Mouse (Mus musculus): ENCODE results near the gene 6430628N08Rik. TPM values are rescaled to one million over a fixed set of nuclear protein-coding genes. Genes with fewer than 3 reads are reported as not detected.
A peak's percentile ranks its signal among the peaks of the same experiment; 100 is the strongest.

6430628N08Rik gene
- not detected in 2 replicates for polyA plus RNA-seq (2015; fragmentation: Nextera tagmentation; extraction: Ambion mirVana)

GRCm38 (mm10) chr4:115890553-115890952 is at the start of gene 6430628N08Rik:
TSS of gene 6430628N08Rik (plus strand) at chr4:115890665.
- Histone ChIP-seq H3K4me1 (replicated peaks) (no peaks in the 10 kb centered on the region), H3K9me3 (replicated peaks) (no peaks in the 10 kb centered on the region), H3K36me3 (replicated peaks) (no peaks in the 10 kb centered on the region), H3K27me3 (peaks cover 80% of the 10 kb centered on the region), H3K4me2 (peak within 1 kb of the TSS; percentile 25), H3K9ac (no peak within 1 kb of the TSS), H3K4me3 (replicated peaks) (no peak within 1 kb of the TSS), H3K27ac (replicated peaks) (no peak within 1 kb of the TSS)
- 4% methylated on average over 31 of the region's 31 CpGs for WGBS (ENCODE audit: insufficient replicate concordance)
- ATAC-seq (ENCODE audit: insufficient read depth) = no peak

- Histone ChIP-seq H3K27ac (replicated peaks) (no peak overlapping the region; the same call in 1 of the 2 replicates), H3K4me1 (replicated peaks) (peaks cover 65% of the 10 kb centered on the region), H3K27me3 (no peaks in the 10 kb centered on the region), H3K9ac (peak overlapping the region; percentile 27; the same call in 1 of the 2 replicates), H3K4me2 (peak overlapping the region; percentile 81), H3K4me3 (replicated peaks) (peak overlapping the region; percentile 85), H3K36me3 (replicated peaks) (peaks cover 38% of the 10 kb centered on the region), H3K9me3 (replicated peaks) (no peaks in the 10 kb centered on the region)
- no peak for ATAC-seq (ENCODE audit: insufficient read depth)
- 83% methylated on average over 4 of the region's 4 CpGs for WGBS (ENCODE audit: insufficient replicate concordance)
These were observed 49.6 kb upstream of the 6430628N08Rik start for GRCm38 (mm10) chr4:115840842-115841241.

GRCm38 (mm10) chr4:115846656-115847055 is 43.8 kb upstream of the 6430628N08Rik start:
- H3K9ac ChIP-seq = no peak overlapping the region
- WGBS (ENCODE audit: insufficient replicate concordance) = 57% methylated on average over 2 of the region's 2 CpGs

GRCm38 (mm10) chr4:115847377-115847776 is 43.1 kb upstream of the 6430628N08Rik start:
- peak overlapping the region; percentile 73 for H3K4me2 ChIP-seq
- peak overlapping the region; percentile 60 for H3K9ac ChIP-seq
- 19% methylated on average over 5 of the region's 5 CpGs for WGBS (ENCODE audit: insufficient replicate concordance)
- no peaks in the 10 kb centered on the region for H3K27me3 ChIP-seq
- H3K4me1 ChIP-seq (replicated peaks) = peaks cover 87% of the 10 kb centered on the region
- H3K9me3 ChIP-seq (replicated peaks) = no peaks in the 10 kb centered on the region
- peak overlapping the region; percentile 97 for H3K27ac ChIP-seq (replicated peaks)
- 0 out of 2 replicates have a peak overlapping the region, but pooled peaks have one; percentile 9 for H3K4me3 ChIP-seq (replicated peaks)
- peaks cover 66% of the 10 kb centered on the region for H3K36me3 ChIP-seq (replicated peaks)
- ATAC-seq (ENCODE audit: insufficient read depth) = no peak

More at GRCm38 (mm10) chr4:115846656-115847055, 43.8 kb upstream of the 6430628N08Rik start:
- Histone ChIP-seq H3K27me3 (no peaks in the 10 kb centered on the region), H3K9me3 (replicated peaks) (no peaks in the 10 kb centered on the region), H3K4me3 (replicated peaks) (no peak overlapping the region), H3K36me3 (replicated peaks) (peaks cover 66% of the 10 kb centered on the region), H3K4me1 (replicated peaks) (peaks cover 84% of the 10 kb centered on the region), H3K4me2 (0 out of 2 replicates have a peak overlapping the region, but pooled peaks have one; percentile 11), H3K27ac (replicated peaks) (peak overlapping the region; percentile 97)
- no peak for ATAC-seq (ENCODE audit: insufficient read depth)

GRCm38 (mm10) chr4:115848083-115848482 is 42.4 kb upstream of the 6430628N08Rik start:
- peak overlapping the region; percentile 9; the same call in 1 of the 2 replicates for H3K4me3 ChIP-seq (replicated peaks)

GRCm38 (mm10) chr4:115848990-115849677 is 41.3 kb upstream of the 6430628N08Rik start:
- H3K4me3 ChIP-seq (replicated peaks) = peak overlapping the region; percentile 39
- peak overlapping the region; percentile 73 for H3K4me2 ChIP-seq
- no peaks in the 10 kb centered on the region for H3K9me3 ChIP-seq (replicated peaks)
- H3K27me3 ChIP-seq = no peaks in the 10 kb centered on the region
- peak overlapping the region; percentile 97 for H3K27ac ChIP-seq (replicated peaks)
- peaks cover 70% of the 10 kb centered on the region for H3K36me3 ChIP-seq (replicated peaks)
- peak overlapping the region; percentile 60 for H3K9ac ChIP-seq
- ATAC-seq (ENCODE audit: insufficient read depth) = peak; percentile 99
- WGBS (ENCODE audit: insufficient replicate concordance) = 9% methylated on average over 8 of the region's 8 CpGs
- peaks cover 79% of the 10 kb centered on the region for H3K4me1 ChIP-seq (replicated peaks)

More at GRCm38 (mm10) chr4:115848083-115848482, 42.4 kb upstream of the 6430628N08Rik start:
- WGBS (ENCODE audit: insufficient replicate concordance) = 21% methylated on average over 1 of the region's 1 CpGs
- peaks cover 84% of the 10 kb centered on the region for H3K4me1 ChIP-seq (replicated peaks)
- H3K27ac ChIP-seq (replicated peaks) = peak overlapping the region; percentile 97
- peak overlapping the region; percentile 60; the same call in 1 of the 2 replicates for H3K9ac ChIP-seq
- H3K27me3 ChIP-seq = no peaks in the 10 kb centered on the region
- peak overlapping the region; percentile 73 for H3K4me2 ChIP-seq
- H3K36me3 ChIP-seq (replicated peaks) = peaks cover 69% of the 10 kb centered on the region
- ATAC-seq (ENCODE audit: insufficient read depth) = peak; percentile 5; the same call in 1 of the 2 replicates
- H3K9me3 ChIP-seq (replicated peaks) = no peaks in the 10 kb centered on the region

GRCm38 (mm10) chr4:115850111-115850510 is 40.4 kb upstream of the 6430628N08Rik start:
- peak overlapping the region; percentile 73 for H3K4me2 ChIP-seq
- ATAC-seq (ENCODE audit: insufficient read depth) = 0 out of 2 replicates have a peak, but pooled peaks have one; percentile 11
- H3K27me3 ChIP-seq = no peaks in the 10 kb centered on the region
- H3K27ac ChIP-seq (replicated peaks) = peak overlapping the region; percentile 97
- peaks cover 73% of the 10 kb centered on the region for H3K36me3 ChIP-seq (replicated peaks)
- H3K9ac ChIP-seq = peak overlapping the region; percentile 60; the same call in 1 of the 2 replicates
- 39% methylated on average over 2 of the region's 2 CpGs for WGBS (ENCODE audit: insufficient replicate concordance)
- H3K4me1 ChIP-seq (replicated peaks) = peaks cover 84% of the 10 kb centered on the region
- H3K9me3 ChIP-seq (replicated peaks) = no peaks in the 10 kb centered on the region
- H3K4me3 ChIP-seq (replicated peaks) = peak overlapping the region; percentile 39; the same call in 1 of the 2 replicates

- Histone ChIP-seq H3K9me3 (replicated peaks) (no peaks in the 10 kb centered on the region), H3K27me3 (no peaks in the 10 kb centered on the region), H3K4me3 (replicated peaks) (no peak overlapping the region), H3K9ac (no peak overlapping the region), H3K27ac (replicated peaks) (peak overlapping the region; percentile 97), H3K4me1 (replicated peaks) (peaks cover 84% of the 10 kb centered on the region), H3K36me3 (replicated peaks) (peaks cover 78% of the 10 kb centered on the region), H3K4me2 (0 out of 2 replicates have a peak overlapping the region, but pooled peaks have one; percentile 73)
- 70% methylated on average over 2 of the region's 2 CpGs for WGBS (ENCODE audit: insufficient replicate concordance)
- no peak for ATAC-seq (ENCODE audit: insufficient read depth)
These were observed 39.8 kb upstream of the 6430628N08Rik start for GRCm38 (mm10) chr4:115850631-115851030.

- H3K4me1 ChIP-seq (replicated peaks) = peaks cover 84% of the 10 kb centered on the region
- H3K4me3 ChIP-seq (replicated peaks) = no peak overlapping the region
- H3K27me3 ChIP-seq = no peaks in the 10 kb centered on the region
- WGBS (ENCODE audit: insufficient replicate concordance) = 85% methylated on average over 6 of the region's 6 CpGs
- no peak for ATAC-seq (ENCODE audit: insufficient read depth)
- H3K36me3 ChIP-seq (replicated peaks) = peaks cover 84% of the 10 kb centered on the region
- H3K27ac ChIP-seq (replicated peaks) = no peak overlapping the region
- no peak overlapping the region for H3K4me2 ChIP-seq
- H3K9me3 ChIP-seq (replicated peaks) = no peaks in the 10 kb centered on the region
- no peak overlapping the region for H3K9ac ChIP-seq
These were observed 38.9 kb upstream of the 6430628N08Rik start for GRCm38 (mm10) chr4:115851569-115851968.

GRCm38 (mm10) chr4:115855100-115855499 is 35.4 kb upstream of the 6430628N08Rik start:
- no peak overlapping the region for H3K4me3 ChIP-seq (replicated peaks)
- no peaks in the 10 kb centered on the region for H3K9me3 ChIP-seq (replicated peaks)
- peak overlapping the region; percentile 90 for H3K27ac ChIP-seq (replicated peaks)
- 14% methylated on average over 6 of the region's 6 CpGs for WGBS (ENCODE audit: insufficient replicate concordance)
- H3K4me2 ChIP-seq = peak overlapping the region; percentile 60
- peaks cover 80% of the 10 kb centered on the region for H3K4me1 ChIP-seq (replicated peaks)
- H3K9ac ChIP-seq = peak overlapping the region; percentile 37; the same call in 1 of the 2 replicates
- peaks cover 94% of the 10 kb centered on the region for H3K36me3 ChIP-seq (replicated peaks)
- ATAC-seq (ENCODE audit: insufficient read depth) = no peak
- no peaks in the 10 kb centered on the region for H3K27me3 ChIP-seq

GRCm38 (mm10) chr4:115855609-115856008 is 34.9 kb upstream of the 6430628N08Rik start:
- Histone ChIP-seq H3K27ac (replicated peaks) (peak overlapping the region; percentile 90), H3K36me3 (replicated peaks) (peaks cover 94% of the 10 kb centered on the region), H3K4me1 (replicated peaks) (peaks cover 75% of the 10 kb centered on the region), H3K9me3 (replicated peaks) (no peaks in the 10 kb centered on the region), H3K4me2 (peak overlapping the region; percentile 60), H3K27me3 (no peaks in the 10 kb centered on the region), H3K9ac (peak overlapping the region; percentile 37), H3K4me3 (replicated peaks) (peak overlapping the region; percentile 17; the same call in 1 of the 2 replicates)
- 72% methylated on average over 4 of the region's 4 CpGs for WGBS (ENCODE audit: insufficient replicate concordance)
- ATAC-seq (ENCODE audit: insufficient read depth) = no peak
